Mouse (Mus musculus): ENCODE measurements at regions not wholly inside any gene's neighbourhood (a gene's known extent, or its start where the extent isn't known, plus 50 kb on each side); places are given as distances from the start of the nearest gene placed in this dataset.

GRCm38 (mm10) chr16:12935266-12935665 lies 174.2 kb upstream of the Ercc4 start:
- Histone ChIP-seq H3K36me3 (no peaks in the 10 kb centered on the region), H3K4me3 (replicated peaks) (no peak overlapping the region), H3K9me3 (replicated peaks) (no peaks in the 10 kb centered on the region), H3K4me1 (no peaks in the 10 kb centered on the region), H3K27me3 (no peaks in the 10 kb centered on the region), H3K27ac (no peak overlapping the region), H3K9ac (no peak overlapping the region), H3K4me2 (no peak overlapping the region)
- no peak for ATAC-seq (replicated peaks; ENCODE audit: low FRiP score)
- WGBS, result 73% methylated on average over 2 of the region's 2 CpGs

- Histone ChIP-seq H3K27me3 (no peaks in the 10 kb centered on the region), H3K9ac (no peak overlapping the region), H3K27ac (no peak overlapping the region), H3K4me3 (replicated peaks) (no peak overlapping the region), H3K4me2 (no peak overlapping the region), H3K4me1 (no peaks in the 10 kb centered on the region), H3K36me3 (no peaks in the 10 kb centered on the region), H3K9me3 (replicated peaks) (no peaks in the 10 kb centered on the region)
- ATAC-seq (replicated peaks; ENCODE audit: low FRiP score), result no peak
- WGBS, result 77% methylated on average over 2 of the region's 2 CpGs
These were observed 172.9 kb upstream of the Ercc4 start for GRCm38 (mm10) chr16:12936571-12936970.

GRCm38 (mm10) chr16:12938563-12938962 lies 170.9 kb upstream of the Ercc4 start:
- no peak for ATAC-seq (replicated peaks; ENCODE audit: low FRiP score)
- 95% methylated on average over 2 of the region's 2 CpGs for WGBS
- H3K4me2 ChIP-seq, result no peak overlapping the region
- H3K9me3 ChIP-seq (replicated peaks), result no peaks in the 10 kb centered on the region
- H3K27ac ChIP-seq, result no peak overlapping the region
- no peak overlapping the region for H3K4me3 ChIP-seq (replicated peaks)
- H3K4me1 ChIP-seq, result no peaks in the 10 kb centered on the region
- H3K9ac ChIP-seq, result no peak overlapping the region
- no peaks in the 10 kb centered on the region for H3K27me3 ChIP-seq
- H3K36me3 ChIP-seq, result no peaks in the 10 kb centered on the region

- no peak for ATAC-seq (replicated peaks; ENCODE audit: low FRiP score)
- H3K27me3 ChIP-seq, result no peaks in the 10 kb centered on the region
- WGBS, result 80% methylated on average over 5 of the region's 5 CpGs
These were observed 158.3 kb upstream of the Ercc4 start for GRCm38 (mm10) chr16:12951176-12951575.

GRCm38 (mm10) chr16:12954028-12954427 lies 155.5 kb upstream of the Ercc4 start:
- WGBS, result 67% methylated on average over 8 of the region's 8 CpGs
- no peaks in the 10 kb centered on the region for H3K27me3 ChIP-seq
- ATAC-seq (replicated peaks; ENCODE audit: low FRiP score), result no peak
- no peak overlapping the region for H3K27ac ChIP-seq
- no peaks in the 10 kb centered on the region for H3K4me1 ChIP-seq
- no peak overlapping the region for H3K9ac ChIP-seq
- no peak overlapping the region for H3K4me2 ChIP-seq
- H3K9me3 ChIP-seq (replicated peaks), result no peaks in the 10 kb centered on the region
- no peaks in the 10 kb centered on the region for H3K36me3 ChIP-seq
- H3K4me3 ChIP-seq (replicated peaks), result no peak overlapping the region

More at GRCm38 (mm10) chr16:12951176-12951575, 158.3 kb upstream of the Ercc4 start:
- no peaks in the 10 kb centered on the region for H3K9me3 ChIP-seq (replicated peaks)
- no peak overlapping the region for H3K9ac ChIP-seq
- H3K4me1 ChIP-seq, result no peaks in the 10 kb centered on the region
- no peaks in the 10 kb centered on the region for H3K36me3 ChIP-seq
- no peak overlapping the region for H3K27ac ChIP-seq
- no peak overlapping the region for H3K4me3 ChIP-seq (replicated peaks)
- no peak overlapping the region for H3K4me2 ChIP-seq

- ATAC-seq (replicated peaks; ENCODE audit: low FRiP score), result no peak
- no peaks in the 10 kb centered on the region for H3K9me3 ChIP-seq (replicated peaks)
- 61% methylated on average over 3 of the region's 3 CpGs for WGBS
These were observed 153.1 kb upstream of the Ercc4 start for GRCm38 (mm10) chr16:12956416-12956815.

GRCm38 (mm10) chr16:12960885-12961284 lies 148.6 kb upstream of the Ercc4 start:
- no peaks in the 10 kb centered on the region for H3K9me3 ChIP-seq (replicated peaks)
- H3K9ac ChIP-seq, result no peak overlapping the region
- WGBS, result 64% methylated on average over 5 of the region's 5 CpGs
- no peak overlapping the region for H3K4me3 ChIP-seq (replicated peaks)
- no peaks in the 10 kb centered on the region for H3K27me3 ChIP-seq
- no peak overlapping the region for H3K27ac ChIP-seq
- H3K4me2 ChIP-seq, result no peak overlapping the region
- H3K4me1 ChIP-seq, result no peaks in the 10 kb centered on the region
- no peak for ATAC-seq (replicated peaks; ENCODE audit: low FRiP score)
- H3K36me3 ChIP-seq, result no peaks in the 10 kb centered on the region

More at GRCm38 (mm10) chr16:12956416-12956815, 153.1 kb upstream of the Ercc4 start:
- H3K9ac ChIP-seq, result no peak overlapping the region
- H3K27me3 ChIP-seq, result no peaks in the 10 kb centered on the region
- no peaks in the 10 kb centered on the region for H3K36me3 ChIP-seq
- no peak overlapping the region for H3K4me2 ChIP-seq
- no peaks in the 10 kb centered on the region for H3K4me1 ChIP-seq
- no peak overlapping the region for H3K4me3 ChIP-seq (replicated peaks)
- no peak overlapping the region for H3K27ac ChIP-seq

GRCm38 (mm10) chr16:12982681-12983080 lies 126.8 kb upstream of the Ercc4 start:
- Histone ChIP-seq H3K4me3 (replicated peaks) (no peak overlapping the region), H3K4me2 (no peak overlapping the region), H3K27ac (no peak overlapping the region), H3K9me3 (replicated peaks) (no peaks in the 10 kb centered on the region), H3K27me3 (no peaks in the 10 kb centered on the region), H3K36me3 (no peaks in the 10 kb centered on the region), H3K4me1 (no peaks in the 10 kb centered on the region), H3K9ac (no peak overlapping the region)
- ATAC-seq (replicated peaks; ENCODE audit: low FRiP score), result no peak
- 77% methylated on average over 1 of the region's 1 CpGs for WGBS

GRCm38 (mm10) chr16:13001288-13001880 lies 108.1 kb upstream of the Ercc4 start:
- no peak overlapping the region for H3K9ac ChIP-seq
- H3K27ac ChIP-seq, result no peak overlapping the region
- H3K4me2 ChIP-seq, result no peak overlapping the region
- ATAC-seq (replicated peaks; ENCODE audit: low FRiP score), result peak; percentile 79
- 26% methylated on average over 1 of the region's 1 CpGs for WGBS
- no peaks in the 10 kb centered on the region for H3K9me3 ChIP-seq (replicated peaks)
- H3K36me3 ChIP-seq, result no peaks in the 10 kb centered on the region
- no peaks in the 10 kb centered on the region for H3K27me3 ChIP-seq
- no peaks in the 10 kb centered on the region for H3K4me1 ChIP-seq
- H3K4me3 ChIP-seq (replicated peaks), result no peak overlapping the region

GRCm38 (mm10) chr16:13012863-13013262 lies 96.6 kb upstream of the Ercc4 start:
- no peak for ATAC-seq (replicated peaks; ENCODE audit: low FRiP score)
- Histone ChIP-seq H3K4me2 (no peak overlapping the region), H3K9ac (no peak overlapping the region), H3K9me3 (replicated peaks) (no peaks in the 10 kb centered on the region), H3K36me3 (no peaks in the 10 kb centered on the region), H3K4me3 (replicated peaks) (no peak overlapping the region), H3K27ac (no peak overlapping the region), H3K27me3 (no peaks in the 10 kb centered on the region), H3K4me1 (peaks cover 8% of the 10 kb centered on the region; the same call in 1 of the 2 replicates)
- 80% methylated on average over 5 of the region's 5 CpGs for WGBS

GRCm38 (mm10) chr16:13013891-13014644 lies 95.4 kb upstream of the Ercc4 start:
- Histone ChIP-seq H3K4me2 (no peak overlapping the region), H3K4me3 (replicated peaks) (no peak overlapping the region), H3K4me1 (peaks cover 8% of the 10 kb centered on the region; the same call in 1 of the 2 replicates), H3K9ac (no peak overlapping the region), H3K27ac (0 out of 2 replicates have a peak overlapping the region, but pooled peaks have one; percentile 18), H3K9me3 (replicated peaks) (no peaks in the 10 kb centered on the region), H3K27me3 (no peaks in the 10 kb centered on the region), H3K36me3 (no peaks in the 10 kb centered on the region)
- WGBS, result 30% methylated on average over 10 of the region's 10 CpGs
- 0 out of 2 replicates have a peak, but pooled peaks have one; percentile 43 for ATAC-seq (replicated peaks; ENCODE audit: low FRiP score)

GRCm38 (mm10) chr16:13022875-13023274 lies 86.6 kb upstream of the Ercc4 start:
- Histone ChIP-seq H3K9me3 (replicated peaks) (no peaks in the 10 kb centered on the region), H3K27ac (no peak overlapping the region), H3K4me2 (no peak overlapping the region), H3K36me3 (no peaks in the 10 kb centered on the region), H3K9ac (no peak overlapping the region), H3K4me1 (no peaks in the 10 kb centered on the region), H3K27me3 (no peaks in the 10 kb centered on the region), H3K4me3 (replicated peaks) (no peak overlapping the region)
- ATAC-seq (replicated peaks; ENCODE audit: low FRiP score), result no peak
- 51% methylated on average over 4 of the region's 4 CpGs for WGBS

Data from kidney, embryonic 15.5 days (tissue).